Mouse (Mus musculus): Measurements from ENCODE around the gene 4930467E23Rik. TPM values are rescaled to one million over a fixed set of nuclear protein-coding genes. Genes with fewer than 3 reads are reported as not detected.
"Not testable (repeated sequence)": the region's sequence is repeated elsewhere in the genome, so short reads cannot be mapped to it uniquely, and the experiment has no call there.

4930467E23Rik gene
- polyA plus RNA-seq, 1 experiment from 2014 or later, result not detected

DNA sequence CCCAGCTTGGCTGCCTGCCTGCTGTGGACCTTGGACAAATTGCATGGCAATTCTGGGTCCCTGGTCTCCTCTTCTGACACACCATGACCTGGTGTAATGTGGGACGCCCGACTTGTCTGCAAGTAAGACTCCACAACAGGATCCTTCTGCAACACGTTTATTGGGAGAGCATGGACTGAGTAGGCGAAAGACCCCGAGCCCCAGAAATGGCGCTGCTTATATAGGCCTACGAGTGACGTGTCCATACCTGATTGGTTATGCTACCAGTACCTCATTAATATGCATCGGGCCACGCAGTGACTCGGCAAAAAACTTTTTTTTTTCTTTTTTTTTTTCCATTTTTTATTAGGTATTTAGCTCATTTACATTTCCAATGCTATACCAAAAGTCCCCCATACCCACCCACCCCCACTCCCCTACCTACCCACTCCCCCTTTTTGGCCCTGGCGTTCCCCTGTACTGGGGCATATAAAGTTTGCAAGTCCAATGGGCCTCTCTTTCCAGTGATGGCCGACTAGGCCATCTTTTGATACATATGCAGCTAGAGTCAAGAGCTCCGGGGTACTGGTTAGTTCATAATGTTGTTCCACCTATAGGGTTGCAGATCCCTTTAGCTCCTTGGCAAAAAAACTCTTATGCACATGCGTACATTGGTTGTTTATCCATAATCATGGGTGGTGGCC, 21.5 kb upstream of the 4930467E23Rik start:
- H3K36me3 ChIP-seq (ENCODE audit: control insufficient read depth, insufficient read depth, low read length); H3K27ac ChIP-seq (ENCODE audit: low read length); H3K9me3 ChIP-seq (replicated peaks; ENCODE audit: control insufficient read depth, low read length); H3K4me2 ChIP-seq (ENCODE audit: low read depth, low read length); H3K27me3 ChIP-seq (ENCODE audit: control insufficient read depth, insufficient read depth, low read length); H3K4me1 ChIP-seq (ENCODE audit: control insufficient read depth, insufficient read depth, low read length); H3K4me3 ChIP-seq (replicated peaks; ENCODE audit: low read length); H3K9ac ChIP-seq (ENCODE audit: low read length): not testable (repeated sequence)
- 84% methylated on average over 13 of the region's 15 CpGs for WGBS
- ATAC-seq (ENCODE audit: insufficient read depth, low FRiP score), result peak; percentile 54; the same call in 1 of the 2 replicates

DNA sequence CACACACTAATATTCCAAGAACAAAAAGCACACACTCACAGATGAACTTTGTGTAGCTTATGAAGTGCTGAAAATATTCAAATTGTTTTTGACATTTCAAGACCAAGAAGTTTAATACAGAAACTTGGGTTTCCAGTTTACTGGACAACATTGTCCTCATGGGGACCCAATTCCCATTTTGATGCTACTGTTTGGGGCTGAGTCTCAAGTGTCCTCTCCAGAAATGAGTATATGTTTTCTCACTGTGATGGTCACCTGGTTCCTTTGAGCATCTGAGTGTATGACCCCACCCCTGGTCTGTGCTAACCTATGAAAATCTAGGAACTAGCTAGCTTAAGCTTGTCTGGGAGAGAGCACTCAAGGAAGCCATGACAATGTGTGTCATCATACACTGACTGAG, 20.4 kb upstream of the 4930467E23Rik start:
- H3K4me2 ChIP-seq (ENCODE audit: low read depth, low read length); H3K27me3 ChIP-seq (ENCODE audit: control insufficient read depth, insufficient read depth, low read length); ATAC-seq (ENCODE audit: insufficient read depth, low FRiP score); H3K36me3 ChIP-seq (ENCODE audit: control insufficient read depth, insufficient read depth, low read length); H3K4me1 ChIP-seq (ENCODE audit: control insufficient read depth, insufficient read depth, low read length); H3K4me3 ChIP-seq (replicated peaks; ENCODE audit: low read length); H3K9me3 ChIP-seq (replicated peaks; ENCODE audit: control insufficient read depth, low read length); H3K27ac ChIP-seq (ENCODE audit: low read length); H3K9ac ChIP-seq (ENCODE audit: low read length): not testable (repeated sequence)

DNA sequence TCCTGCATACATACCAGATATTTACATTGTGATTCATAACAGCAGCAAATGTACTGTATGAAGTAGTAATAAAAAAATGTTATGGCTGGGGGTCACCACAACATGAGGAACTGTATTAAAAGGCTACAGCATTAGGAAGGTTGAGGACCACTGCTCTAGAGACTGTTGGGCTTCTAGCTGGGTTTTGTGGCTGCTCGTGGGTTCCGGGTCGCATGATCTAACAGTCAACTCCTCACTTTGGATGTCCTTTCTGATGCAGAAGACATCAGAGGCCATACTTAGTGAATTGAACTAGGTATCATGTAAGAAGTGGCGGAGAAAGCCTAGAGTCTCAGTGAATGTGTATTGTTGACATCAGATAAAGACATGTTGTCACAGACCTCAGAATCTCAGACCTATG, 19.9 kb upstream of the 4930467E23Rik start:
- H3K4me2 ChIP-seq (ENCODE audit: low read depth, low read length); H3K9ac ChIP-seq (ENCODE audit: low read length); H3K9me3 ChIP-seq (replicated peaks; ENCODE audit: control insufficient read depth, low read length); H3K27me3 ChIP-seq (ENCODE audit: control insufficient read depth, insufficient read depth, low read length); H3K27ac ChIP-seq (ENCODE audit: low read length); ATAC-seq (ENCODE audit: insufficient read depth, low FRiP score); H3K4me1 ChIP-seq (ENCODE audit: control insufficient read depth, insufficient read depth, low read length); H3K36me3 ChIP-seq (ENCODE audit: control insufficient read depth, insufficient read depth, low read length); H3K4me3 ChIP-seq (replicated peaks; ENCODE audit: low read length): not testable (repeated sequence)
- 88% methylated on average over 4 of the region's 4 CpGs for WGBS

DNA sequence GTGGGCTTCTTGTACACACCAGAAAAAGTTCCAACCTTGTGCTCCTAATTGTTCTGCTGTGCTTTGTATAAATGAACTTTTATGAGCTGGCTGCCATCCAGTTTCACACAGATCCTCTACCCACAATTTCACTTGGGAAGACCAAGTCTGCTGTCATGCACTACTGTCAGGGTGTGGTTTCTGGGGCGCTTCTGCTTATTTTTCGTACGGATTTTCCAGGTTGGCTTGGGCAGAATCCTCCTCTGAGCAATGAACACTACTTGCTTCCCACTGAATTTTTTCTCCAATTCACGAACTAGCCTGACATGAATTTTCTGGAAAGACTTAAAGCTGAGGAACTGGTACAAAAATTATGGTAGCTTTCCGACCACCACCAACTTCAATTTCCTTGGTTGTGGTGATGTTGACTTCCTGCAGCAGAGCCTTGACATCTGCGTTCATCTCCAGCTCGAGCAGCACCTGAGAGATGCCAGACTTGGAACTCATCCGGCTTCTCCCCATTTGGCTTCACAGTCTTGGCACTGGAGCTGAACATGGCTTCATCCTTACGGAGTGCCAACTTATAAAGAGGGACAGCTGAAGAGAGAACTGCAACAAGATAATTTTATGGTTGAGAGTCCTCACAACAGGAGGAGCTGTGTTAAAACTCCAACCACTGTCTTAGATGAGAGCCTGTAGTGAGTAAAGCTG, 18.1 kb upstream of the 4930467E23Rik start:
- not testable (repeated sequence) for H3K4me1 ChIP-seq (ENCODE audit: control insufficient read depth, insufficient read depth, low read length); H3K27ac ChIP-seq (ENCODE audit: low read length); H3K9me3 ChIP-seq (replicated peaks; ENCODE audit: control insufficient read depth, low read length); H3K4me2 ChIP-seq (ENCODE audit: low read depth, low read length); H3K36me3 ChIP-seq (ENCODE audit: control insufficient read depth, insufficient read depth, low read length); H3K9ac ChIP-seq (ENCODE audit: low read length); H3K4me3 ChIP-seq (replicated peaks; ENCODE audit: low read length); H3K27me3 ChIP-seq (ENCODE audit: control insufficient read depth, insufficient read depth, low read length); ATAC-seq (ENCODE audit: insufficient read depth, low FRiP score)
- WGBS, result 73% methylated on average over 5 of the region's 9 CpGs

DNA sequence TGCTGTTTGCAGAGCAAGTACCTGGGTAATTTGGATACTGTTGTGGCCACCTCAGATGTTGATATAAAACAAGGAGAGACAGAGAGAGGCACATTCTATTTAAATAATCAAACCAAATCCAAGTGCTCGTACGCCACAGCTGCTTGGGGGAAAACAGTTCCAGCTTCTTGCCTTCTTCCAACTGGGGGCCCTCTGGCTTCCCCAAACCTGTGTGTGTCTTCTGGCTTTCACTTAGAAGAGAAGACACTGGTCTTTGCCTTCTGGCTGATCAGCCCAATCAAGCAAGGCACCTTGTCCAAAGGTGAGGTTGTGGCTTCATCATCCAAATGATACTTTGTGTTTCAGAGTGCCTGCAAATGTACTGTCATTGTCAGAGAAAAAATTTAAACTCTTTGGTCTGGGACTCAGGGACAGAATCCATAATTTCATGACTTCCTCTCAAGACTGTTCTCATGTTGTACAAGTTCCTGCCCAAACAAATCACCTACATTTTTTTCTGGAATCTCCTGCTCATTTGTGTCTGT, 17.1 kb upstream of the 4930467E23Rik start:
- 61% methylated on average over 2 of the region's 2 CpGs for WGBS
- not testable (repeated sequence) for H3K4me3 ChIP-seq (replicated peaks; ENCODE audit: low read length); ATAC-seq (ENCODE audit: insufficient read depth, low FRiP score); H3K9me3 ChIP-seq (replicated peaks; ENCODE audit: control insufficient read depth, low read length); H3K36me3 ChIP-seq (ENCODE audit: control insufficient read depth, insufficient read depth, low read length); H3K4me2 ChIP-seq (ENCODE audit: low read depth, low read length); H3K4me1 ChIP-seq (ENCODE audit: control insufficient read depth, insufficient read depth, low read length); H3K27me3 ChIP-seq (ENCODE audit: control insufficient read depth, insufficient read depth, low read length); H3K27ac ChIP-seq (ENCODE audit: low read length); H3K9ac ChIP-seq (ENCODE audit: low read length)

DNA sequence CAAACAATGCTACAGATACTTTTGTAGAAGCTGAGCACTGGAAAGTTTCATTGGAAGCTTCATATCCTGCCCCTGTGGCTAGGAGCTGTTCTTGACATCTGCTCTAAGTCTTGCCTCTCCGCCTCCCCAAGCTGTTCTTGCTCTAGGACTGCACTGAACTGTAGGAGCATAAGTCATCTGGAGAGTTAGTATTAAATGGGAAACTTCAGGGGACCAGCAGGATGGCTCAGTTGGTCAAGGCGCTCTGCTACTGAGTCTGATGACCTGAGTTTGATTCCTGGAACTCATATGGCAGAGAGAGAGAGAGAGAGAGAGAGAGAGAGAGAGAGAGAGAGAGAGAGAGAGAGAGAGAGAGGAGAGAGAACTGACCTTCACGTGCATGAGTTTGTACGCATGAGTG, 16.6 kb upstream of the 4930467E23Rik start:
- H3K4me1 ChIP-seq (ENCODE audit: control insufficient read depth, insufficient read depth, low read length); H3K9me3 ChIP-seq (replicated peaks; ENCODE audit: control insufficient read depth, low read length); H3K36me3 ChIP-seq (ENCODE audit: control insufficient read depth, insufficient read depth, low read length); H3K27me3 ChIP-seq (ENCODE audit: control insufficient read depth, insufficient read depth, low read length); ATAC-seq (ENCODE audit: insufficient read depth, low FRiP score); H3K9ac ChIP-seq (ENCODE audit: low read length); H3K27ac ChIP-seq (ENCODE audit: low read length); H3K4me3 ChIP-seq (replicated peaks; ENCODE audit: low read length); H3K4me2 ChIP-seq (ENCODE audit: low read depth, low read length): not testable (repeated sequence)
- WGBS, result 70% methylated on average over 4 of the region's 4 CpGs

DNA sequence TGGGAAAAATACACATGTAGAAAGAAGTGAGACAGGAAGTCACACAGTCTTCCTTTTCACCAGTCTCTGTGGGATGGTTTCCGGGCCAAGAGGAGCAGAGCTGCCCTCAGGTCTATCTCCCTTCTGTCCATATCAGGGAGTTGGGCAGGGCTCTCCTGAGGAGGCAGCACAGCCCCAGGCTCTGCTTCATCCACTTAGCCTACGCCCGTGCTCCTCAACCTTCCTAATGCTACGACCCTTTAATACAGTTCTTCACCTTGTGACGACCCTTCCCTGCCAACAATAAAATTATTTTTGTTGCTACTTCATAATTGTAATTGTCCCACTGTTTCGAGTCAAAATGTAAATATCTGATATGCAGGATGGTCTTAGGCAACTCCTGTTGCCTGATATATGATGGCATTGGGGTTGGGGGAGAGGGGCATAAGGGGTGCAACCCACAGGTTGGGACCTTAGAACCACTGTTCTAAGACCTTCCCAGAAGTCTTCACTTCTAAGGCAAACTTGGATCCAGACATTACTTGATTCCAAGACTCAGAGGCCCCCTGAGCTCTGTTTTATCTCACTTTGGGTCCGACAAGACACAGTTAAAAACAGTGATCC, 16.0 kb upstream of the 4930467E23Rik start:
- not testable (repeated sequence) for ATAC-seq (ENCODE audit: insufficient read depth, low FRiP score)
- 87% methylated on average over 6 of the region's 7 CpGs for WGBS

DNA sequence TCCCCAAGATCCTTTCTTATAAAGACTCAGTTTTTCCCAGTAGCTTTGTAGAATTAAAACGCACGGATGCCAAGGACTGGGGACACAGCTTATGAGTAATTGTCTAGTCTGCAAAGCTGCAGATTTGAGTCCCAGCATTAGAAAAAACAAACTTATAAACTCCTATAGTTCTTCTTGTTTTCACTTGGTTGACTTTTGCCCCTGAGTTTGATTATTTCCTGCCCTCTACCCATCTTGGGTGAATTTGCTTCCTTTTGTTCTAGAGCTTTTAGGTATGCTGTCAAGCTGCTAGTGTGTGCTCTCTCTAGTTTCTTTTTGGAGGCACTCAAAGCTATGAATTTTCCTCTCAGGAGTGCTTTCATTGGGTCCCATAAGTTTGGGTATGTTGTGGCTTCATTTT, 14.9 kb upstream of the 4930467E23Rik start:
- not testable (repeated sequence) for ATAC-seq (ENCODE audit: insufficient read depth, low FRiP score); H3K4me2 ChIP-seq (ENCODE audit: low read depth, low read length); H3K27me3 ChIP-seq (ENCODE audit: control insufficient read depth, insufficient read depth, low read length); H3K4me3 ChIP-seq (replicated peaks; ENCODE audit: low read length); H3K27ac ChIP-seq (ENCODE audit: low read length); H3K9me3 ChIP-seq (replicated peaks; ENCODE audit: control insufficient read depth, low read length); H3K4me1 ChIP-seq (ENCODE audit: control insufficient read depth, insufficient read depth, low read length); H3K36me3 ChIP-seq (ENCODE audit: control insufficient read depth, insufficient read depth, low read length); H3K9ac ChIP-seq (ENCODE audit: low read length)
- WGBS, result 85% methylated on average over 2 of the region's 2 CpGs

More for the DNA sequence above, 16.0 kb upstream of the 4930467E23Rik start:
- not testable (repeated sequence) for H3K36me3 ChIP-seq (ENCODE audit: control insufficient read depth, insufficient read depth, low read length); H3K4me2 ChIP-seq (ENCODE audit: low read depth, low read length); H3K4me3 ChIP-seq (replicated peaks; ENCODE audit: low read length); H3K4me1 ChIP-seq (ENCODE audit: control insufficient read depth, insufficient read depth, low read length); H3K9me3 ChIP-seq (replicated peaks; ENCODE audit: control insufficient read depth, low read length); H3K27ac ChIP-seq (ENCODE audit: low read length); H3K9ac ChIP-seq (ENCODE audit: low read length); H3K27me3 ChIP-seq (ENCODE audit: control insufficient read depth, insufficient read depth, low read length)

DNA sequence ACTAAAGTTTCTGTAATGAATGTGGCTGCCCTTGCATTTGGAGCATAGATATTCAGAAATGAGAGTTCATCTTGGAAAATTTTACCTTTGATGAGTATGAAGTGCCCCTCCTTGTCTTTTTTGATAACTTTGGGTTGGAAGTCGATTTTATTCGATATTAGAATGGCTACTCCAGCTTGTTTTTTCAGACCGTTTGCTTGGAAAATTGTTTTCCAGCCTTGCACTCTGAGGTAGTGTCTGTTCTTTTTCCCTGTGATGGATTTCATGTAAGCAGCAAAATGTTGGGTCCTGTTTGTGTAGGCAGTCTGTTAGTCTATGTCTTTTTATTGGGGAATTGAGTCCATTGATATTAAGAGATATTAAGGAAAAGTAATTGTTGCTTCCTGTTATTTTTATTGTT, 14.1 kb upstream of the 4930467E23Rik start:
- H3K27ac ChIP-seq (ENCODE audit: low read length); ATAC-seq (ENCODE audit: insufficient read depth, low FRiP score); H3K4me1 ChIP-seq (ENCODE audit: control insufficient read depth, insufficient read depth, low read length); H3K27me3 ChIP-seq (ENCODE audit: control insufficient read depth, insufficient read depth, low read length); H3K36me3 ChIP-seq (ENCODE audit: control insufficient read depth, insufficient read depth, low read length); H3K9ac ChIP-seq (ENCODE audit: low read length); H3K4me2 ChIP-seq (ENCODE audit: low read depth, low read length); H3K4me3 ChIP-seq (replicated peaks; ENCODE audit: low read length); H3K9me3 ChIP-seq (replicated peaks; ENCODE audit: control insufficient read depth, low read length): not testable (repeated sequence)
- WGBS, result 89% methylated on average over 3 of the region's 3 CpGs

All from stomach, embryonic 16.5 days (tissue).